Mouse (Mus musculus): ENCODE measurements around the gene Smyd1. TPM values are rescaled to one million over a fixed set of nuclear protein-coding genes. Genes with fewer than 3 reads are reported as not detected.

Smyd1 gene
- polyA plus RNA-seq (2015; fragmentation: Nextera tagmentation; extraction: Ambion mirVana) = 1.2 and 5.3 TPM in 2 replicates

GRCm38 (mm10) chr6:71321826-71322283 lies at the start of gene Smyd1:
TSS of gene Smyd1 (minus strand) at chr6:71322233.
- no peaks in the 10 kb centered on the region for H3K9me3 ChIP-seq (replicated peaks; ENCODE audit: control insufficient read depth, low read length)
- no peak within 1 kb of the TSS for H3K27ac ChIP-seq (ENCODE audit: low read length)
- no peaks in the 10 kb centered on the region for H3K27me3 ChIP-seq (ENCODE audit: control insufficient read depth, insufficient read depth, low read length)
- 76% methylated on average over 3 of the region's 3 CpGs for WGBS
- ATAC-seq (ENCODE audit: insufficient read depth, low FRiP score) = no peak
- no peak within 1 kb of the TSS for H3K4me2 ChIP-seq (ENCODE audit: low read depth, low read length)
- no peak within 1 kb of the TSS for H3K4me3 ChIP-seq (replicated peaks; ENCODE audit: low read length)
- H3K4me1 ChIP-seq (ENCODE audit: control insufficient read depth, insufficient read depth, low read length) = no peaks in the 10 kb centered on the region
- H3K36me3 ChIP-seq (ENCODE audit: control insufficient read depth, insufficient read depth, low read length) = no peaks in the 10 kb centered on the region
- H3K9ac ChIP-seq (ENCODE audit: low read length) = no peak within 1 kb of the TSS

GRCm38 (mm10) chr6:71371085-71371605 lies 49.1 kb upstream of the Smyd1 start:
- Histone ChIP-seq H3K27me3 (ENCODE audit: control insufficient read depth, insufficient read depth, low read length) (no peaks in the 10 kb centered on the region), H3K4me3 (replicated peaks; ENCODE audit: low read length) (no peak overlapping the region), H3K9ac (ENCODE audit: low read length) (no peak overlapping the region), H3K4me1 (ENCODE audit: control insufficient read depth, insufficient read depth, low read length) (no peaks in the 10 kb centered on the region), H3K4me2 (ENCODE audit: low read depth, low read length) (no peak overlapping the region), H3K27ac (ENCODE audit: low read length) (no peak overlapping the region), H3K36me3 (ENCODE audit: control insufficient read depth, insufficient read depth, low read length) (no peaks in the 10 kb centered on the region), H3K9me3 (replicated peaks; ENCODE audit: control insufficient read depth, low read length) (no peaks in the 10 kb centered on the region)
- 77% methylated on average over 5 of the region's 5 CpGs for WGBS
- no peak for ATAC-seq (ENCODE audit: insufficient read depth, low FRiP score)

DNA sequence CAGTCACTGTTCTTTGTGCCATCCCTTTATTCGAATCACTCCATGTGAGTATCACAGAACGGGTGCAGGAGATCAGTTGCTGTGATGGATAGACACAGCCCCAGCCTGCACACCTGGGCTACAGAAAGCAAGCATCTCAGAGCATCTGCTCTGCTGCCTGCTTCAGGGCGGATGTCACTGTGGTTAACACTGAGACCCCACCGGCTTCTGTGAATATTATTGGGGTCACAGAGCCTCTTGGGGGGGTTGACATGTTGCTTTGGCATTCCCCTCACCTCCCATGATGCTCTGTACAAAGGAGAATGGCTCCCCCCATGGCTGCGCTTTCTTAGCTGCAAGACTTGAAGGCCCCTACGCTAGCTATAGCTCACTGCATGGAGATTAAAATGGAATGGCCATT lies 47.4 kb upstream of the Smyd1 start:
- H3K9ac ChIP-seq (ENCODE audit: low read length) = no peak overlapping the region
- H3K4me1 ChIP-seq (ENCODE audit: control insufficient read depth, insufficient read depth, low read length) = no peaks in the 10 kb centered on the region
- H3K27me3 ChIP-seq (ENCODE audit: control insufficient read depth, insufficient read depth, low read length) = no peaks in the 10 kb centered on the region
- WGBS = 90% methylated on average over 6 of the region's 6 CpGs
- no peak overlapping the region for H3K4me2 ChIP-seq (ENCODE audit: low read depth, low read length)
- H3K4me3 ChIP-seq (replicated peaks; ENCODE audit: low read length) = no peak overlapping the region
- no peaks in the 10 kb centered on the region for H3K36me3 ChIP-seq (ENCODE audit: control insufficient read depth, insufficient read depth, low read length)
- no peaks in the 10 kb centered on the region for H3K9me3 ChIP-seq (replicated peaks; ENCODE audit: control insufficient read depth, low read length)
- no peak for ATAC-seq (ENCODE audit: insufficient read depth, low FRiP score)
- H3K27ac ChIP-seq (ENCODE audit: low read length) = no peak overlapping the region

DNA sequence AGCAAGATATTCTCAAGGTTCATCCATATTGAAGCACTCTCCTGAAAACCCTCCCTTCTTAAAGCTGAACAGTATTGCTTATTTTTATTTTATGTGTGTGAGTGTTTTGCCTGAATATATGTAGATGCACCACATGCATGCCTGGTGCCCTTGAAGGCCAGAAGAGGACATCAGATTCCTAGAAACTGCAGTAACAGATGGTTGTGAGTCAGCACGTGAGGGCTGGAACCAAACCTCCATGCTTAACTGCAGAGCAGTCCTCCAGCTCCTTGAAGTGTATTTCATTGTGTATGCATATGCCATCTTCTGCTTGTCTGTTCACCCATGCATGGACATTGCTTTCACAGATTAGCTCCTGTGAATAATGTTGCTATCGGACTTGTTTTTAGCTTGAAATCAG lies 42.0 kb upstream of the Smyd1 start:
- Histone ChIP-seq H3K9me3 (replicated peaks; ENCODE audit: control insufficient read depth, low read length) (no peaks in the 10 kb centered on the region), H3K4me2 (ENCODE audit: low read depth, low read length) (no peak overlapping the region), H3K9ac (ENCODE audit: low read length) (no peak overlapping the region), H3K36me3 (ENCODE audit: control insufficient read depth, insufficient read depth, low read length) (no peaks in the 10 kb centered on the region), H3K27me3 (ENCODE audit: control insufficient read depth, insufficient read depth, low read length) (no peaks in the 10 kb centered on the region), H3K4me1 (ENCODE audit: control insufficient read depth, insufficient read depth, low read length) (no peaks in the 10 kb centered on the region), H3K4me3 (replicated peaks; ENCODE audit: low read length) (no peak overlapping the region), H3K27ac (ENCODE audit: low read length) (no peak overlapping the region)
- 77% methylated on average over 2 of the region's 2 CpGs for WGBS
- no peak for ATAC-seq (ENCODE audit: insufficient read depth, low FRiP score)

GRCm38 (mm10) chr6:71361156-71361670 lies 39.2 kb upstream of the Smyd1 start:
- no peaks in the 10 kb centered on the region for H3K9me3 ChIP-seq (replicated peaks; ENCODE audit: control insufficient read depth, low read length)
- H3K27ac ChIP-seq (ENCODE audit: low read length) = no peak overlapping the region
- H3K9ac ChIP-seq (ENCODE audit: low read length) = no peak overlapping the region
- H3K4me2 ChIP-seq (ENCODE audit: low read depth, low read length) = no peak overlapping the region
- no peak for ATAC-seq (ENCODE audit: insufficient read depth, low FRiP score)
- H3K4me1 ChIP-seq (ENCODE audit: control insufficient read depth, insufficient read depth, low read length) = no peaks in the 10 kb centered on the region
- no peaks in the 10 kb centered on the region for H3K36me3 ChIP-seq (ENCODE audit: control insufficient read depth, insufficient read depth, low read length)
- WGBS = 74% methylated on average over 10 of the region's 10 CpGs
- H3K27me3 ChIP-seq (ENCODE audit: control insufficient read depth, insufficient read depth, low read length) = no peaks in the 10 kb centered on the region
- H3K4me3 ChIP-seq (replicated peaks; ENCODE audit: low read length) = no peak overlapping the region

DNA sequence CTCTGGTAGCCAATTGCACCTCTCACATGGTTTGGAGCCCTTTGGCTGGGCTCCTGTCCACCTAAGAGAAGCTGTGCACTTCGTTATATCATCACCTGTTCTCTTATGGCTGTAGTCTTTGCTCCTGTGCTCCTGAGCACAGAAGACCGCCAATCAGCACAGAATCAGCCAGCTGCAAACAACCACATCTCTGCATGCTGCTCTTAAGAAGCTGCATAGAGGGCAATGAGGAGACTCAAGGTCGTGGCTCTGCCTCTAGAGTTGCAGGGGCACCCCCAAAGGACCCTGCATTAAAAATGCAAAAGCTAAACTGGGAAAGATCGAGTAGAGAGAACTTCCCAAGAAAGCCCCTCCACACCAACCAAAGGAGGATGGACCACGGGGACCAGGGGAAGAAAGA lies 38.7 kb upstream of the Smyd1 start:
- Histone ChIP-seq H3K4me2 (ENCODE audit: low read depth, low read length) (no peak overlapping the region), H3K27ac (ENCODE audit: low read length) (no peak overlapping the region), H3K4me1 (ENCODE audit: control insufficient read depth, insufficient read depth, low read length) (no peaks in the 10 kb centered on the region), H3K9ac (ENCODE audit: low read length) (no peak overlapping the region), H3K9me3 (replicated peaks; ENCODE audit: control insufficient read depth, low read length) (no peaks in the 10 kb centered on the region), H3K27me3 (ENCODE audit: control insufficient read depth, insufficient read depth, low read length) (no peaks in the 10 kb centered on the region), H3K36me3 (ENCODE audit: control insufficient read depth, insufficient read depth, low read length) (no peaks in the 10 kb centered on the region), H3K4me3 (replicated peaks; ENCODE audit: low read length) (no peak overlapping the region)
- 55% methylated on average over 5 of the region's 5 CpGs for WGBS
- ATAC-seq (ENCODE audit: insufficient read depth, low FRiP score) = no peak

DNA sequence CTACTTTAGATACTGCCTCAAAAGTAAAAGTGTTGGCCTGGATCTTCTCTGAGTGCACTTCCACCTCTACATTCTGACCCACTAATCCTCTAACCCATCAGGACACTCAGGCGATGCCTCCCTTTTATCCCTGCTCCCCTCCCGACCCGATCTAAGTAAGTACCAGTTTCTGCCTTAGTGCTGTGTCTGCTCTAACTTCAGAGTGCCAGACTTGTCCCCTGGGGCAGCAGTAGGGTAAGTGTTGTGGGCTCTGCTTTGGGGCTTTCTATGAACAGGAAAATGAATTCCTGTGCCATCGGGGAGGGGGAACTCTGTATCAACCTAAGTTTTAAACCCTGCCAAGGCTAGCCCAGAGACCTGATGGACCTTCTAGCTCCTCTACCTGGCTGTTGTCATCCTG lies 38.2 kb upstream of the Smyd1 start:
- no peak overlapping the region for H3K4me3 ChIP-seq (replicated peaks; ENCODE audit: low read length)
- ATAC-seq (ENCODE audit: insufficient read depth, low FRiP score) = no peak
- WGBS = 75% methylated on average over 4 of the region's 4 CpGs
- H3K9ac ChIP-seq (ENCODE audit: low read length) = no peak overlapping the region
- H3K27me3 ChIP-seq (ENCODE audit: control insufficient read depth, insufficient read depth, low read length) = no peaks in the 10 kb centered on the region
- H3K27ac ChIP-seq (ENCODE audit: low read length) = no peak overlapping the region
- H3K36me3 ChIP-seq (ENCODE audit: control insufficient read depth, insufficient read depth, low read length) = no peaks in the 10 kb centered on the region
- H3K4me2 ChIP-seq (ENCODE audit: low read depth, low read length) = no peak overlapping the region
- no peaks in the 10 kb centered on the region for H3K9me3 ChIP-seq (replicated peaks; ENCODE audit: control insufficient read depth, low read length)
- H3K4me1 ChIP-seq (ENCODE audit: control insufficient read depth, insufficient read depth, low read length) = no peaks in the 10 kb centered on the region

DNA sequence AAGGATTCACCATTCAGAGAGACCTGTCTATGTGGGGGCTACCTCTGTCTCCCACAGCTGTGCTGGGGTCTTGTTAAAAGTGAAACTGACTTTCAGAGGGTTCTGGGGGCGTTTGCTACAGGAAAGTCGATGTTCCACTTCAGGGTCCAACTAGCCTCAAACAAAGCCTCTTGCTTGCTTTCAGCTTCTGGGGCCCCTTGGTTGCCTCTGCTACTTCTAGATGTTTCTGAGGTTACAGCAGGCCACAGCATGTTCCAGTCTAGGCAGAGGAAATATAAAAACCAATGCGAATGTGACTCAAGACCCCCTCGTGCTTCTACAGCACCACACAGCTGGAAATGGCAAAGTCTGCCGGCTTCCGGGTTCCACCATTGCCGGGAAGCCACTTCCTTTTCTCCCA lies 35.5 kb upstream of the Smyd1 start:
- Histone ChIP-seq H3K27me3 (ENCODE audit: control insufficient read depth, insufficient read depth, low read length) (no peaks in the 10 kb centered on the region), H3K9ac (ENCODE audit: low read length) (no peak overlapping the region), H3K36me3 (ENCODE audit: control insufficient read depth, insufficient read depth, low read length) (no peaks in the 10 kb centered on the region), H3K27ac (ENCODE audit: low read length) (no peak overlapping the region), H3K4me1 (ENCODE audit: control insufficient read depth, insufficient read depth, low read length) (no peaks in the 10 kb centered on the region), H3K4me3 (replicated peaks; ENCODE audit: low read length) (no peak overlapping the region), H3K4me2 (ENCODE audit: low read depth, low read length) (no peak overlapping the region), H3K9me3 (replicated peaks; ENCODE audit: control insufficient read depth, low read length) (no peaks in the 10 kb centered on the region)
- 89% methylated on average over 7 of the region's 7 CpGs for WGBS
- ATAC-seq (ENCODE audit: insufficient read depth, low FRiP score) = no peak

- Histone ChIP-seq H3K36me3 (ENCODE audit: control insufficient read depth, insufficient read depth, low read length) (no peaks in the 10 kb centered on the region), H3K27me3 (ENCODE audit: control insufficient read depth, insufficient read depth, low read length) (no peaks in the 10 kb centered on the region), H3K4me3 (replicated peaks; ENCODE audit: low read length) (no peak overlapping the region), H3K4me2 (ENCODE audit: low read depth, low read length) (no peak overlapping the region), H3K9me3 (replicated peaks; ENCODE audit: control insufficient read depth, low read length) (no peaks in the 10 kb centered on the region), H3K27ac (ENCODE audit: low read length) (no peak overlapping the region), H3K9ac (ENCODE audit: low read length) (no peak overlapping the region), H3K4me1 (ENCODE audit: control insufficient read depth, insufficient read depth, low read length) (no peaks in the 10 kb centered on the region)
- 83% methylated on average over 2 of the region's 2 CpGs for WGBS
- ATAC-seq (ENCODE audit: insufficient read depth, low FRiP score) = no peak
Observed at GRCm38 (mm10) chr6:71353722-71354121, 31.7 kb upstream of the Smyd1 start.
